Mouse (Mus musculus) kidney, embryonic 14.5 days (tissue): Measurements from ENCODE around the gene Tnnc1. TPM values are rescaled to one million over a fixed set of nuclear protein-coding genes. Genes with fewer than 3 reads are reported as not detected.
A peak's percentile ranks its signal among the peaks of the same experiment; 100 is the strongest.

Source experiments
- ATAC-seq: fragments of 200-750 bp; cut with Nextera tagmentation; 2 replicates; pipeline ENCODE4 v1.8.0; 2017; ENCODE audit warnings: moderate number of reproducible peaks, mild to moderate bottlenecking, moderate TSS enrichment, moderate library complexity; ENCODE audit not compliant: low FRiP score, low TSS enrichment
- H3K27ac ChIP-seq: fragments of 300-500 bp; sonication (generic); 2 replicates; pipeline ENCODE4 v1.5.1; 2014; ENCODE audit warnings: low read depth, mild to moderate bottlenecking, low read length, moderate library complexity, mixed read lengths
- H3K27me3 ChIP-seq: fragments of 300-500 bp; sonication (generic); 2 replicates; pipeline ENCODE4 v1.6.1; 2014; ENCODE audit warnings: mild to moderate bottlenecking, low read length; ENCODE audit not compliant: control insufficient read depth, insufficient read depth
- H3K36me3 ChIP-seq: fragments of 300-500 bp; sonication (generic); 2 replicates; pipeline ENCODE4 v1.6.1; 2014; ENCODE audit warnings: low read length, mixed read lengths; ENCODE audit not compliant: control insufficient read depth, insufficient read depth
- H3K4me1 ChIP-seq: fragments of 300-500 bp; sonication (generic); 2 replicates; pipeline ENCODE4 v1.6.1; 2014; ENCODE audit warnings: low read length, mixed read lengths; ENCODE audit not compliant: control insufficient read depth, insufficient read depth
- H3K4me2 ChIP-seq: fragments of 300-500 bp; sonication (generic); replicated peaks from 2 replicates; pipeline ENCODE4 v1.6.1; 2014; ENCODE audit warnings: low read depth, mild to moderate bottlenecking, low read length
- H3K4me3 ChIP-seq: fragments of 300-500 bp; sonication (generic); 2 replicates; pipeline ENCODE4 v1.5.1; 2014; ENCODE audit warnings: mild to moderate bottlenecking, low read length
- H3K9ac ChIP-seq: fragments of 300-500 bp; sonication (generic); 2 replicates; pipeline ENCODE4 v1.6.1; 2014; ENCODE audit warnings: low read depth, mild to moderate bottlenecking, low read length, moderate library complexity
- H3K9me3 ChIP-seq: fragments of 300-500 bp; sonication (generic); 2 replicates; pipeline ENCODE4 v1.6.1; 2016; ENCODE audit warnings: low read length; ENCODE audit not compliant: control insufficient read depth
- WGBS: fragments of 180-500 bp; shearing (Covaris S2); extraction: QIAGEN DNeasy Blood & Tissue Kit; methylation state at CpG from one replicate; pipeline ENCODE4 v1.1.7; 2014; 5-methylcytosine and 5-hydroxymethylcytosine counted together
- polyA plus RNA-seq: library from polyadenylated mRNA; unstranded; fragments of >200 nt; fragmentation: Nextera tagmentation; extraction: Ambion mirVana; gene quantifications from 2 replicates; pipeline ENCODE4 v1.2.1, GENCODE M21; 2014

Tnnc1 gene
- polyA plus RNA-seq, 1 experiment from 2014 or later = 3.0 TPM

DNA sequence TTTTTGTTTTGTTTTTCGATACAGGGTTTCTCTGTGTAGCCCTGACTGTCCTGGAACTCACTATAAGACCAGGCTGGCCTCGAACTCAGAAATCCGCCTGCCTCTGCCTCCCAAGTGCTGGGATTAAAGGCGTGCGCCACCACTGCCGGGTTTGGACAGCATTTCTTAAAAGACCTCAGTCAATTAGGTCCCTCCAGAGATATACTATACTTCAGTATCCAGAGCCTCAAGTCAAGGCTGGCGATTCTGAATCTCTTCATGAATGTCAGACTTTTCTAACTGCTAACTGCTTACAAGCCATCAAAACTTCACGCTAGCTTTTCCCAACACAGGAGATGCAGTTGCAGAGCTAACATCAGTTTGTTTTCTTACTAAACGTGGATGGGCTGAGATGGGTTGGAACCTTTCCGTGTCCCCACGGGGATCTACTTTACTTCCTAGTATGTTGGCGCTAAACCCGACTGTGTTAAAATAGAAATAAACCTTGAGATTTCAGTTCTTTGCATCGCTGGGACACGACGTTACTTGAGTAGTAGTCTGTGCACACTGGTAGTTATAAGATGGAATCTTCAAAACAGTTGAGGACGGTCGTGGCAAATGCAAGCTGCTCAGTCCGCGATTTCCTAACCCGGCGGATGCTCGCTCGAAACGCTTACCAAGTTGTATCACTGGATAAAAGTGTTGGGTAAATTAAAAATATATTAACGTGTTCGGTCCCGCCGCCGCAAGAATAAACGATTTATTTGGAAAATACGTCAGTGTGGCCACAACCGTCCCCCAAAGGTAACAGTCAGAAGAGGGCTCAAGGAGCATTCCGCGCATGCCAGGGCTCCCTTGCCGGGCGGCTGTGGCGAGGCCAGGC, 42.3 kb downstream of the Tnnc1 start:
- Histone ChIP-seq H3K9me3 (no peaks in the 10 kb centered on the region), H3K4me2 (peak overlapping the region; percentile 61), H3K27ac (peak overlapping the region; percentile 93), H3K4me3 (peak overlapping the region; percentile 98), H3K36me3 (peaks cover 28% of the 10 kb centered on the region), H3K27me3 (no peaks in the 10 kb centered on the region), H3K4me1 (peaks cover 6% of the 10 kb centered on the region), H3K9ac (peak overlapping the region; percentile 98)
- ATAC-seq = peak; percentile 89
- 20% methylated on average over 38 of the region's 38 CpGs for WGBS

DNA sequence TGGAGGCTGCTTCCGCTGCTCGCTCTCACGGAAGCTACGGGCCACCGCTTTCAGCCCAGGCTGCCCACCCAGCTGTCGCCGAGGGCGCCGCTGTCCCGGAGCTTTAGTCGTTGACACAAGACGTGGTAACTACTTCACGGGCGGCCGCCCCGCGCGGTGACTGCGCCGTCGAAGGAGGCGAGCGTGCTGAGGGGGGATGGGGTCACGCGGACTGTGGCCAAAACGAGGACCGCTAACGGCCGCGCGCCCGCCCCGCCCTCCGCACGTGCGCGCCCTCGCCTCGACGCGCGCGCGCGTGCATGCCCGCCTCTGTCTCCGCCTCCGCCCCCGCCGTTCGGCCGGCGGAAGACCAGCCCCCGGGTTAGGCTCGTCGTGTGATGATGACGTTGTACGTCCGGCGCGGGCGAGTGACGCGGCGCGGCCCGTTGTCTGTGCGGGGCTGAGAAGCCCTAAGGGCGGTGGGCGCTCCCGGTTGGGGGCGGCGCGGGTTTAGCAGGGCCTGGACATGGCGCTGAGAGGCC, 43.0 kb downstream of the Tnnc1 start, which contains the start of the genes Phf7 and Bap1:
Gene Phf7 (minus strand): TSS at position 234 of the 521 bp plus-strand sequence.
Gene Bap1 (plus strand): TSS at position 367 of the 521 bp plus-strand sequence.
- under 1% methylated on average over 75 of the region's 75 CpGs for WGBS
- peaks cover 35% of the 10 kb centered on the region for H3K36me3 ChIP-seq
- ATAC-seq = peak; percentile 93
- no peaks in the 10 kb centered on the region for H3K27me3 ChIP-seq
- peak within 1 kb of the TSS; percentile 61 for H3K4me2 ChIP-seq
- peak within 1 kb of the TSS; percentile 93 for H3K27ac ChIP-seq
- H3K9me3 ChIP-seq = no peaks in the 10 kb centered on the region
- H3K4me3 ChIP-seq = peak within 1 kb of the TSS; percentile 98
- H3K4me1 ChIP-seq = peaks cover 6% of the 10 kb centered on the region
- H3K9ac ChIP-seq = peak within 1 kb of the TSS; percentile 98

DNA sequence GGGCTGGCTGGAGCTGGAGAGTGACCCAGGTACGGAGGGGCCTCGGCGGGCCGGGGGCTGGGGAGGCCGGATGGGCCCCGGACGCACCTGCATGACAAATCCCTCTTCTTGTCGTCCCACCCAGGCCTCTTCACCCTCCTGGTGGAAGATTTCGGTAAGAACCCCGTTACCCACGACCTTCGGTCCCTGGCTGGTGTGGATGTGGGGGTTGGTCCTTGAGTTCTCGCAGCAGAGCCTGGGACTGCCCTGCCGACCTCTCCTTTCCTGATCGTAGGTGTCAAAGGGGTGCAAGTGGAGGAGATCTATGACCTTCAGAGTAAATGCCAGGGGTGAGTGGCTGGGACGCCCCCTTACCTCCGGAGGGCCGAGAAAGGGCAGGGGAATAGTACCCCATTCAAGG, 43.5 kb downstream of the Tnnc1 start:
- Histone ChIP-seq H3K9ac (peak overlapping the region; percentile 98), H3K9me3 (no peaks in the 10 kb centered on the region), H3K27me3 (no peaks in the 10 kb centered on the region), H3K4me1 (peaks cover 6% of the 10 kb centered on the region), H3K4me3 (peak overlapping the region; percentile 98), H3K36me3 (peaks cover 40% of the 10 kb centered on the region), H3K4me2 (peak overlapping the region; percentile 58), H3K27ac (peak overlapping the region; percentile 93)
- ATAC-seq = no peak
- 1% methylated on average over 18 of the region's 18 CpGs for WGBS

DNA sequence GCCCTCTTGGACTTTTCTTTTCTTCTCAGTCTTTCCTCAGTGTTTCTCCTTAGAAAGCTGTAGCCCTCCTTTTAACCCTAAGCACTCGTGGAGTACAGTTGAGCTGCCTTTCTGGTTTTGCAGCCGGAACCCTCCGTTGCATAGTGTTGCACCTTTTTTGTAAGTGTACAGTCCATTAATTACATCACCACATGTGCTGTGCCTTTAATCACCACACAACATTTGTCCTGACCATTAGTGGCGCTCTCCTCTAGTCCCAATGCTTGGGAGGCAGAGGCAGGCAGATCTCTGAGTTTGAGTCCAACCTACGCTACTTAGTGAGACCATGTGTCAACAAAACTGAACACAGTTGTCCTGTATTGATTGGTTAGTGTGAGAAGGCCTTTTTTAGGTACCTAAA, 44.0 kb downstream of the Tnnc1 start:
- Histone ChIP-seq H3K9me3 (no peaks in the 10 kb centered on the region), H3K4me1 (peaks cover 6% of the 10 kb centered on the region), H3K36me3 (peaks cover 45% of the 10 kb centered on the region), H3K27ac (no peak overlapping the region), H3K9ac (peak overlapping the region; percentile 98), H3K27me3 (no peaks in the 10 kb centered on the region), H3K4me3 (peak overlapping the region; percentile 98), H3K4me2 (peak overlapping the region; percentile 58)
- no peak for ATAC-seq
- WGBS = 87% methylated on average over 5 of the region's 5 CpGs

DNA sequence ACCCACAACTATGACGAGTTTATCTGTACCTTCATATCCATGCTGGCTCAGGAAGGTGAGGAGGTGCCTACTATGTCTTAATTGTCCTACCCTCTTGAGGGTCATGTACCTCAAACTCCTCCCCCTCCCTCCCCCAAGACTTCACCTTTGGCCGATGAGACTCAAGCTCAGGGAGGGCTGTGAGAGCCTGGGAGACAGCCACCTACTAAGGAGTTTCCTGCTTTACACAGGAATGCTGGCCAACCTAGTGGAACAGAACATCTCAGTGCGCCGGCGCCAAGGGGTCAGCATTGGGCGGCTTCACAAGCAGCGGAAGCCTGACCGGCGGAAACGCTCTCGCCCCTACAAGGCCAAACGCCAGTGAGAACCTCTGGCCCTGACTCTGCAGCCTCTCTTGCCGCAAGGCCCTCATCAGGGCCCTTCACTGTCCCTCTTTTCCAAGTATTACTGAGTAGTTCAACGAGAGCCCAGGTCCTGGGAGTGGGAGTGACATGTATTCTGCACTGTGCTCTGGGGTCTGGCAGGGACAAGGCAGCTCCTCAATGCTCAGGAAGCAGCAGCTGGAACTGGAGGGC, 50.5 kb downstream of the Tnnc1 start:
- Histone ChIP-seq H3K36me3 (peaks cover 86% of the 10 kb centered on the region), H3K4me2 (no peak overlapping the region), H3K4me1 (no peaks in the 10 kb centered on the region), H3K9me3 (no peaks in the 10 kb centered on the region), H3K9ac (no peak overlapping the region), H3K27me3 (no peaks in the 10 kb centered on the region), H3K27ac (no peak overlapping the region), H3K4me3 (no peak overlapping the region)
- ATAC-seq = no peak
- WGBS = 94% methylated on average over 14 of the region's 14 CpGs

DNA sequence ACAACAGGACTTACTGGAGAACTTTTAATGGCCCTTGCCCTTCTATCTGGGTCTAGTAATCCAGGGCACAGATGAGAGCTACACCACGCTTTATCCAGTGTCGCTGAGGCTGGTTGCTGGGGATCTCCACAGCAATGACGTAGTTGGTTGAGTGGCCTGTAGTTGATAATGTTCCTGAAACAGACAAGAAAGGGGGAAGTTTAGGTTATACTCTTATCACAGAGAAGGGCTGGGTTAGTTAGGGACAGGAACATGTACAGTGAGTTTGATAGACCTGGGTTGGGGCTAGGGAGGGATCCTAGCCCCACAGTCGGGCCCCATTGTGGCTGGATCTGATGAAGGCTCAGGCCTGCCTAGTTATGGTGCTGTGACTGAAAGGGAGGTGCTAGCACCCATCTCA, 52.3 kb downstream of the Tnnc1 start:
- no peak for ATAC-seq
- no peaks in the 10 kb centered on the region for H3K4me1 ChIP-seq
- H3K9me3 ChIP-seq = no peaks in the 10 kb centered on the region
- H3K4me2 ChIP-seq = no peak overlapping the region
- no peaks in the 10 kb centered on the region for H3K27me3 ChIP-seq
- H3K9ac ChIP-seq = no peak overlapping the region
- H3K36me3 ChIP-seq = peaks cover 68% of the 10 kb centered on the region
- no peak overlapping the region for H3K27ac ChIP-seq
- no peak overlapping the region for H3K4me3 ChIP-seq
- WGBS = 96% methylated on average over 4 of the region's 4 CpGs

DNA sequence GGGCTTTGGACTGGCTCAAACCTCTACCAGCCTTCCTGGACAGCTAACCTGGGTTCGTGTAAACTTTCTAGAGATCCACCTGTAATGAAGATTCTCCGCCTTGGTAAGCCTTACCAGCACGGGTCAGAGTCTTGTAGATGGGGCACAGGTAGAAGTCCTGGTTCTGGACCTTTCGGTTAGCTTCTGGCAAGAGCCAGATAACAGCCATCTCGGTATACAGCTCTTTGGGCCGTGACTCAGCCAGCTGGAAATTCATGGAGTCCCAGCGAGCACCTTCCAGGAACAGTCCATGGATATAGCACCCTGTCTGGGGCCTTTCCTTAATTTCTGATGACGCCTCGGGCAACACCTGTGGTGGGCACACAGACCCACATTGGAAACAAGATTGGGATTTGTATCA, 52.8 kb downstream of the Tnnc1 start:
- Histone ChIP-seq H3K27me3 (no peaks in the 10 kb centered on the region), H3K9me3 (no peaks in the 10 kb centered on the region), H3K9ac (no peak overlapping the region), H3K27ac (no peak overlapping the region), H3K36me3 (peaks cover 63% of the 10 kb centered on the region), H3K4me2 (no peak overlapping the region), H3K4me3 (no peak overlapping the region), H3K4me1 (no peaks in the 10 kb centered on the region)
- ATAC-seq = no peak
- 94% methylated on average over 9 of the region's 9 CpGs for WGBS
